Mouse (Mus musculus): ENCODE results near the gene Apbb2.
A peak's percentile ranks its signal among the peaks of the same experiment; 100 is the strongest.

Gene Apbb2

DNA sequence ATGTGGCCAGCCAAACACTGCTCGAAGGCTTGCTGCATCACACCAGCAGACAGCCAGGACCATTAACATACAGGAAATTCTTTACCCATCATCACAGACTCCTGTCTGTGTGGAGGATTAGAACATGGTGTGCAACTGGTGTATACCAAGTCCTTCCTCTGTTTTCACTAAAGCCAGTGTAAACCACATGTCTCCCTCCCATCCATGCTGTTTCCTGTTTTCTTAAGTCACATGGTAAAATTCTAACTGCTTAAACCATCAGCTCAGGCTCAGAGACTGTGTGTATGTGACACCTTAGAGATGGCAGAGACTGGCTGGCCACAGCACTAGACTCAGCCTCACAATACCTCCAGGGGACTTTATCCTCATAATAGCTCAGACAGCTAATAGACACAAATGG is 236.5 kb downstream of the Apbb2 start:
- DNase-seq (ENCODE audit: low spot score), result no peak

DNA sequence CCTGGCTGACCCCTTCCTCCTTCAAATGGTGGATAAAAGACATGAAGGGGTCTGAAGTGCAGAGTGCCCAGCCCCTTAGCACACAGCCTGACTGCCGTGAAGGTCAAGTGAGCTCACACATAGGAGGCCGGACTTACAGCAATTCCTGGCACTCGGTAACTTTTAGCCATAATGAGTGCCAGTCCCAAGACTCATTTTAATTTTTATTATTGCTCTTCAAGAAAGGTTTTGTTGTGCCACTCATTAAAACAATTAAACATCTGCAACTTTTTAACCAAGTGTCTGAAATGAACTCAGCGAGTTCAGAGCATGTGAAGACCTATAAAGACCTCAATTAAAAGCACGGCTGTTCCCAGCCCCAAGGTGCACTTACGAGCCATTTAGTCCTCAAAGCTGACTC is 239.6 kb downstream of the Apbb2 start:
- no peak for DNase-seq (ENCODE audit: low spot score)

DNA sequence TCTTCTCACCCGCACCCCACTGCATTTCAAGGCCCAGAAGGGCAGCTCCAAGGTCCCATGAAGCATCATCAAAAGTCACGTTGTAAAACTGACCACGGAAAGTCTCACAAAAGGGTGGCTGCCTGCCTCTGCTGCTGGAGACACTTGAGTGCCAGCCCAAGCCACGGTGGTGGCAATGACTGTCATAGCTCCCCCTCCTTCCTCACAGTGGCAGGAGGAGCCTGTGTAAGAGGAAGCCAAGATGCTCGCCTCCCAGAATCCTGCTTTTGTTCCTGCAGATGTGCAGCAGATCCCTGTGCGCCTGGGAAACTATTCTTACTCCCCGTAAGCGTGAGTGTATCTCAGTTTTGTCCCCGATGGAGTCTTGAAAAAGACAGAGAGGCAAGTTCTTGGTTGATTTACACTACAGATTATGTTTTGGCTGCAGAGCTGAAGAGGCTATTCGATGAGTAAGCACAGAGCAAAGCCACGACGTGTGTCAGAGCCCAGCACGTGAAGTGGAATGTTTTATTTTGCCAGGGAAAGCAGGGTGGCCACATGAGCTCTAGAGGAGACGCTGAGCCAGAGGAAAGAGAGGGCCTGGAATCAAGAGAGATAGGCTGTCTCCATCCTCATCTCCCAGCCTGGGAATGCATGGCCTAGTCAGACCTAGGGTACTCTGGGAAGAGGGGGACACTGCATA is 241.9 kb downstream of the Apbb2 start:
- DNase-seq (ENCODE audit: low spot score), result no peak

DNA sequence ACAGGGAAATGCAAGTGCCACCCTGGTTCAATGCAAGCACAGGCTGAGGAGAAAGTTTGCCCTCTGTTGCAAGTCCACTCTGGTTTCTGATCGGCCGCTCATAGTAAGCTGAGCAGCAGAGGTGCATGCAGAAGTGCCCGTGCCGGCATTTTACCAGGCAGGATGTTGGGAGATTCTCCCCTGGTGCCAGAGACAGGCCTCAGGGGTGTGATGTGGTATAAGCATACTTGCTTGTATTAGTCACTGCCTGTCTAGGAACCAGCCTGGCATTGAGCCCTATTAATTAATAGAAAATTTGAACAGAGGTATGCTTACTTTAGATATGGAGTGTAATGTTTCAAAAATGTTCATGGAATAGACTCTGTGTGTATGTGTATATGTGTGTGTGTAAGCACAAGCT is 244.2 kb downstream of the Apbb2 start:
- no peak for DNase-seq (ENCODE audit: low spot score)

DNA sequence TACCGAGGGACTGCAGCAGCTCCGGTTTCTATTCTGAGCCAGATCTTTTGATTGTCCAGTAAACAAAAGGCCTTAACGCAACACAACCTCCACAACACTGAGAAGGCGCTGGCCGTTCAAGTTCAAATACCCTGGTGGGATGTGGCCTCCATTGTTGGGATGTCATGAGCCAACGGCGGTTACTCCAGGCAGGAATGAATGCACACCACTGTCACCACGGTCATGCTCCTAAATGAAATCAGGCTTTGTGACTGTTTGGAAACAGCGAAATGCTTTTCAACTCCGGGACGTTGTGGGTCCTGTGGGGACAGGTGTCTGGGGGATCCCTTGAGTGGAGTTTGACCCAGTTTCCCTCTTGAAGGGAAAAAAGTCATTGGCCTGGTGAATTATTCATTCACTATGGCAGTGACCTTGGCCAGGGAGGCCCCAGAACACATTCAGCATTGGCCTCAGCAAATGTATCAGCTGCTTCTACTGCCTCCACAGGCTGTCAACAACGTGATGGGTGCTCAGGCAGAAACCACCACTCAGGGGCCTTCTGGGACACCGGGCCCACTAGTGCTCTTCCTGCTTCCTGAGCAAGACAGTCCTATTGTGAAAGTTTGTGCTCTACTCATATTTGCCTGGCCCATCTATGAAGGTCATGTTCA is 244.9 kb downstream of the Apbb2 start:
- no peak for DNase-seq (ENCODE audit: low spot score)

DNA sequence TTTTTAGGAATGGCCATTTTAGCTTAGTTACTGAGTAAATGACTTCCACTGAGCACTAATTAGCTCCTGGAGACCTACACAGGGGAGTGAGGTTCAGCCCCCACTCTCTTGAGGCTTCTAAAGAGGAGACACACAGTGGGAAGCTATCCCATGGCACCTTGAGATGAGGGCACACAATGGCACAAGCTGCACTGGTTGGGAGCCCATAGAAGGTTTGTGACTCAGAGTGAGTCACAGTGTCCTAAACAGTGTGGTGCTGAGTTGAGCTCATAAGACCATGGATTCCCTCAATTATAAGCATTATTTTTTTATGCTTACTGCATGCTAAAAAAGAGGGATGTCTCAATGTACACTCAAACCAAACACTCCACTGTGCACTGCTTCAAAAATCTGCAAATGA is 247.5 kb downstream of the Apbb2 start:
- no peak for DNase-seq (ENCODE audit: low spot score)

DNA sequence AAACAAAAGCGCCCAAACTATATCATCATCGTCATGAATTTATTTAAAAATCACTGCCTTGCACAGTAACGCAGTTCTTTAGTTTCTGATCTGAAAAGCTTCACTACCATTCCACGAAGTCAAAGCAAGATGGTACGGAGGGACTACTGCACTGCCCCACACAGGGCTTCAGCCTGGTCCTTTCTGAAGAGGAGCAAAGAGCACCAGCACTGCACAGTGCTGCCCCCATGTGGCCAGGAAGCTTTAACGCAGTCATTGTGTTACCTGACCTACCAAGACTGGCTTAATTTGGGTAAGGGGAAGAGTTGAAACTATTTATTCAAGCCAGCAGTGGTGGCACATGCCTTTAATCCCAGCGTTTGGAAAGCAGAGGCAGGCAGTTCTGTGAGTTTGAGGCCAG is 249.6 kb downstream of the Apbb2 start:
- DNase-seq (ENCODE audit: low spot score), result peak; percentile 15

DNA sequence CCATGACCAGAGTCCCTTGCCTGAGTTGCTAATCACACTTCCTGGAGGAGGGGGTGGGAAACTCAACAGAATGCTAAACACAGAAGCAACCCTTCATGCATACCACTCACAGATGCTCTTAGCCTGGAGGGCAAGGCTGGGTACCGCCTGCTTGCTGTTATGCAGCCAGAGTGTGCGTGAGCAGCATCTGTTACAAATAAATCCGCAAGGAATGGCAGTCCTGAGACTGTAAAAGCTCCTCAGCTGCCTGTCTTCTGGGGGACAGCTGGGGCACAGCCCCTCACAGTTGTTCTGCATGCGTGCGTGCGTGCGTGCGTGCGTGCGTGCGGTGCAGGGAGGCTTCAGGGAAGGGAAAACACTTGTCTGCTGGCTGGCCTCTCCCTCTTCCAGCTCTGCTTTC is 250.9 kb downstream of the Apbb2 start:
- DNase-seq (ENCODE audit: low spot score), result no peak

DNA sequence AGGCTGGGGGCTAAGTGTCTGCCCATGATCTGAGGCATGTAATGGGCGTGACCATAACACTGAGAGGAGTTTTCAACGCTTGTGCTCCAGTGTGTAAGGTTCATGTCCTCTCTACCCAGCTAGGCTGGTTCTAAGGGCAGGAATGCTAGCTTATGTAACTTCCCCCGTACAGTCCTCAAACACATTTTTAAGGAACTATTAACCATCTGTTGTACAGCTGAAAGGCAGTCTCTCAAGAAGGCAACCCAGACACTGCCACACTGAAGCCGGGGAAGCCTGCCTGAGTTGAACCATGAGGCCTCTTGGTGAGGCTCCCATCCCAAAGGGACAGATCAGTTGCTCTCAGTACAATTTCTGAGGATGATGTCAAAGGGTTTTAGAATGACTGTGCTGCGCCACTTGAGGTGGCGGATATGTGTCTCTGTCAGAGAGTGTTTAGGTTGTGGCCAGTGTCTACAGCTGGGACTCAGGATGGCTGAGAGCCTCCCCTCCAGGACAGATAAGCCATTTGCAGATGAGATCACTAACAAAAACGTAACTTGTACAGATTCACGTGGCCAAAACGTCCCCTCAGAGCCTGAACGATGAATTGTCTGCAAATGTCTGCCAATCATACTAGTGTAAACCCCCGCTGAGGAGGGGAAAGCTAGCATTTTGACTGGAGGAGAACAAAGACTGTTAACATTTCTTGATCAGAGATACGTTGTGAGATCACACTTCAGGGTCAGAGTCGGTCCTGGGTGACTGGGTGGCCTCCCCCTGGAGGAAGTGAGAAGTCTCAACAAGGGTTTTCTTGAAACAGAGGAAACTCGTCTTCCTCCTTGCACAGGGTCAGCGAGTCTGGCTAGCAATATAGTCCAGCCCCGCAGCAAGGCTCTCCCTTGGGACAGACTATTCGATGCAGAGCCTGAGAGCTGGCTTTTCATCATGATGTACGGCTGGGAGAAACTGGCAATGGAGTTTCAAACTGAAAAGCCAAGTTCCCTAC is 255.0 kb downstream of the Apbb2 start:
- DNase-seq (ENCODE audit: low spot score), result no peak

DNA sequence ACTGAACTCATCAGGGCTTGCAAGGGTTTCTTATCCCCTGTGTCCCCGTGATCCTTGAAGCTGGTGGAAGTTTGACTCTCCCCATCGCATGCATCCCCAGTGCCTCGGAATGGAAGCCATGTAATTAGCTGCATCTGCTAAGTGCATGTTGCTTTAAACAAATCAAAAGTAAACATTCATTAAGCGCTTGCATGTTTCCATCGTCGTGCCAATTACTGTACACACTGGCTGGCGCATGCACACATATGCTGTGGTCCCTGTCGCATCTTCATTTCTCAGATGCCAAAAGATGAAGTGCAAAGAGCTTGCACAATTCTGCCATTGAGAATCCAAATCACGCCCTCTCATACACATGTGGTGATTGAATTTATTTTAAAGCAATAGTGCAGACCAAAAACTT is 257.8 kb downstream of the Apbb2 start:
- DNase-seq (ENCODE audit: low spot score), result no peak

DNA sequence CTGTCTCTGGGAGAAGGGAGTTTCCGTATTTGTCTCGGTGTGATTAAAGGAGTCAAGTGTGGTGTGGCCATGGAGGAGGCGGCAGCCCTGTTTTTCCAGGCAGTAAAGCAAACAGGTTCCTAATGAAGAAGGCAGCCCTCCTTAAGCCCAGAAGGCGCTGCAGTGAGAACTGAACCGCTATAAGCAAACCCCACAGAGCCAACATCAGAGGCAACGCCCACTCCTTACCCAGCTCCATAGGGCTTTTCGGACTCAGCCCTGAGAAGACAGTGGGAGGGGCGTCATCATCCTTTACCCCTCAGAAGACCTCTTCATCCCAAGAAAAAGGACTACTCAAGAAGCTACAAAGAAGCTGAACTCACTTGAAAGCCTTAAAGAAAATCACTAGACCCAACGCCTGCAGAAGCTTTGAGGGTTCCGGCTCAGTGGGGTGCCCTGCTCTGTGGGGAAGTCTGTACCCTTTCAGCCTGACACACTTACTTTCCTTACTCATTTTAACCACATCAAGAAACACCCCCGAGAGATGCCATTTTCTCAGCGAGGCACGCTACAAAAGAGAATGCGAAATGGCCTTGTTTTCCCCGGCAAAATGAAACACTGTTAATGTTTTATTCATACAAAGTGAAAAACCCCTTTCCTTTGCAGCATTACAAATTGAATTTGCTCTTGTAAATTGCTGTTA is 258.7 kb downstream of the Apbb2 start:
- no peak for DNase-seq (ENCODE audit: low spot score)

DNA sequence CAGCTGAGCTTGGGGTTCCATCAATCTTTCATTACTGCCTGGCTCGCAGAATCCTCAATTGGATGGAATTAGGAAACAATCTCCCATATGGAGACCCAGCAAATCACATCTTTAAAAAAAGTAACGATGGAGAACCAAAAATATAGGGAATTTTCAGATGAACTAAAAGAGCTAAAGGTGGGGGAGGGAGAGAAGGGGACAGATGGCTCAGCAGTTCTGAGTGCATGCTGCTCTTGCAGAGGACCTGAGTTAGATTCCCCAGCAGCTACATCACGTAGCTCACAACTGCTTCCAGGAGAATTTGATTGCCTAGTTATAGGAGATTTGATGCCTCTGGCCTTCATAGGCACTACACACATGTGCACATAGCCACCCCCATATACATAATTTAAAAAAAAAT is 263.4 kb downstream of the Apbb2 start:
- DNase-seq (ENCODE audit: low spot score), result no peak

DNA sequence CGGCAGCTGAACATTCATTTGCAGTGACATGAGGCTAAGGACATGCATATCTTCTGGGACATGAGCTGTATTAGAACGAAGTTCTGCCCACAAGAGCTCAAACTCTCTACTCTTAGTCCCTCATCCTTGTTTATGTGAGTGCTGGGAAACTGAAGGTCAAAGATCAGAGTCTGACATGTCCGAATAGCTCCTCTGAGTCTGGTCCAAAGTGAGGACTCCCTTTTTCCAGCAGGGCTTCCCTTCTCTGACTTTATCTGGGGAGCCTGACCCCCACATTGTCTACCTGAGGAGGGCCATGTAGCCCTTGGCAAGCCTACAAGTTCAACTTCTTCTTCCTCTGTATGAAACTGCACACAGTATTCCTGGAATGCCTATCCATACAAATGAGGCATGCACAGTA is 264.7 kb downstream of the Apbb2 start:
- DNase-seq (ENCODE audit: low spot score), result no peak

DNA sequence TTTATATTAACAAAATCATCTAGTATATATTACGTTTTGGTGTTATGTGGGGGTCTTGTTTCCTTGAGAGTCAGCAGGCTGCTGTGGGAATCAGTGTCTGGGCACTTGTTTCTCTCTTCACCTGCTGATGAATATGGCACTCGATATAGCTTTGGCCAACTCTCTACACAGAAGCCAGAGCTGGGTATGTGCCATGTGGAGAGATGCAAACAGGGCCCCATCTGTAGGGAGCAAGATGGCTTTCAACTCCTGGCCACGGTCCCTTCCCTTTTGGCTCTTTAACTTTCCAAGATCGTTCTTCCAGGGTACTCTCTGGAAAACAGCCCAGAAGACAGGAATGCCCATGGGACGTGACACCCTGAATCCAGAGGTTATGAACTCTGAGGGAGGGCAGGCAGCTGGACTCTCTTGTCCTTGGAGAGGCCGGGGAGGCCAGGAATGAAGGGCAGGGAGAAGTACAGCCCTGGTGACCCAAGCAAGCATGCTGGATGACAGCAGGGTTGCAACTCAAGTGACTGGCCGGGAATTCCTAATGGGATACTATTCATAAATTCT is 266.7 kb downstream of the Apbb2 start:
- DNase-seq (ENCODE audit: low spot score), result no peak

DNA sequence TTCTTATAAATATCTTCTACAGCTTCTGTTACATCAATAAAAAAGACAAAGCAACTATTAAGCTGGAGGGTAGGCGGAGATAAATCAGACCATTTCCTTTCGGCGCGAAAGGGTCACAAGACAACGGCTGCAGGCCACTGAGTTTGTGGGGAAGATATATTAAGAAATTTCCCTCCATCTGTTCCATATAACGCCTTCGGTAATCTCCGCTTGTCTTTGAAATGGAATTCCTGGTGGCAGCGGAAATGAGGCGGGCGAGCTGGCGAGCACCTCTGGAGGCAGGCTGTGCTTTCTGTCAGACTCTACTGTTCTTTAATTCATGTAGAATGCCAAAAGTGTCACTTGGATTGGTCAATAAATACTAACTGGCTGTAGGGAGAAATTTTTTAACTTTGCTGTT is 267.5 kb downstream of the Apbb2 start:
- DNase-seq (ENCODE audit: low spot score), result no peak

DNA sequence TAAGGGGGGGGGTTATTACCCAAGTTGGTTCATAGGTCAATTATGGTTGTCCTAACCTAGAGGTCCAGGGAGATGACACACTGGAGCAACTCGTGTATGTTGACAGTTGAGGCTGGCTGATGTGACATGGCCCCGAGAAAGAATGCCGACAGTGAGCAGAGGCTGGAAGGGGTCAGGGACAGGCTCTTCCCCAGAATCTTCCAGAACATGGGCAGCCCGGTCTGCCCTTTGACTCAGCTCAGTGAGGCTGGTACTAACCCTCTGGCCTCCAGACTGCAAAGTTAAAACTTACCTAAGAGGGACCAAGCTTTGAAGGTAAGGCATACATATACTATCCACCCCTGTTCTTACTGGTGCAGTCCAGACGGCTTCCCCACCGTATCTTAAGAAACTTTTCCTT is 268.0 kb downstream of the Apbb2 start:
- no peak for DNase-seq (ENCODE audit: low spot score)

DNA sequence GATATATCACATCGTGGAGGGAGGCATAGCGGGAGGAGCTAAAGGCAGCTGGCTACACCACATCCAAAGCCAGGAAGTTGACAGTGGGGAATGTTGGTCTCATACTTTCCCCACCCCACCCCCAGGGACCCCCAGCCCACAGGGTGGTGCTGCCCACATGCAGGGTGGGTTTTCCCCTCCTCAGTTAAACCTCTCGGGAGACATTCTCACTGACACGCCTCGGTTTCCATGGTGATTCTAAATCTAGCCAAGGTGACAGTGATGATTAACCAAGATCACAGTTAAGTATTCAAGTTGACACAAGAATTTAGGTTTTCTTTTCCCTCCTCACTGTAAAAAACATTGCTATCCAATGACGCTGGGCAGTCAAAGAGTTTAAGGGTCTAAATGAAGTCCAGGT is 270.2 kb downstream of the Apbb2 start:
- DNase-seq (ENCODE audit: low spot score), result no peak

DNA sequence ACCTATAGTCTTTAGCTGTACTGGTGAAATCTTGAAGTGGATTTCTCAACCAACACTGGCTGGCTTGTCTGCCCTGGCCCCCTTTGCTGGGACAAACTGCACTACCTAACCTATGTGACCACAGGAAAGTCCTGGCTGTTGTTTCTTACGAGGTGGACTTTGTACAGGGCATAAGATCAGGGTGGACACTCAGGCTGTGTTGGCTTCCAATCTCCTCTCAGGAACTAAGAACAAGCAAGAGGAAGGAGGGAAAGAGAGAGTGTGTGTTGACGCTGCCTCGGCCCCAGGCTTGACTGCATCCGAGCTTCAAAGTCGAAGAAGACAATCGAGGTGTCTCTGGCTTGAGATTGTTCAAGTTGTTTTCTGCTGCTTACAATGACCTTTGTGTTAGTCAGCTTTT is 271.8 kb downstream of the Apbb2 start:
- no peak for DNase-seq (ENCODE audit: low spot score)

DNA sequence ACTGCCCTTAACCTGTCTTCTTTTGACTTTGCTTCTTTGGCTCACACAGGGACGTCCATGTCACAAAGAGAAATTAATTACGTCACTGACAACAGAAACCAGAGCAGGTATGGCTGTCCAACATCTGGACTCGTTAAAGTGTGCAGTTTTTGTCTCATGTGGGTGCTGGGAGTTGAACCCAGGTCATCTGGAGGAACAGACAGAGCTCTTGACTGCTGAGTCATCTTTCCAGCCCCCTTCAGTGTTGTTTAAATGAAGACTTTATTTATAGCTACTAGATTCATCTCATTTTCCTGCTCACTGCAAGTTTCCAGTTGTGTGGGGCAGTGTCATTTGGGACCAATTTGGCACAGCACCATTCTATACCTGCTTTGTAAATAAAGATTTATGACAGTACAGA is 273.4 kb downstream of the Apbb2 start:
- no peak for DNase-seq (ENCODE audit: low spot score)

DNA sequence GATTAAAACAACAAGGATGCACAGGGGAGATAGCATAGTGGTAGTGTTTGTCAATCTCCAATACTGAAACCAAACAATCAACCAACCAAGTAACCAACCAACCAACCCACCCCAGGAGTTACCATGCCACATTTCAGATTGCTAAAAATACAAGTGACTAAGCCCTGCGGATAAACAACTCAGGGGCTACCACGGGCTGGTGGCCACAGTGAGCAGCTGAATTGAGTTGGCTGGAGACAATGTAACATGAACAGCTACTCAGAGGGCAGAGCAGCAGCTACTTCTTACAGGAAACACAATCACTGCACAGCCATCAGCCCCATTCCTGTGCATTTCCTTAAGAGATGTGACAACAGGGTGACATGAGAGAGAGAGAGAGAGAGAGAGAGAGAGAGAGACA is 274.4 kb downstream of the Apbb2 start:
- DNase-seq (ENCODE audit: low spot score), result no peak

DNA sequence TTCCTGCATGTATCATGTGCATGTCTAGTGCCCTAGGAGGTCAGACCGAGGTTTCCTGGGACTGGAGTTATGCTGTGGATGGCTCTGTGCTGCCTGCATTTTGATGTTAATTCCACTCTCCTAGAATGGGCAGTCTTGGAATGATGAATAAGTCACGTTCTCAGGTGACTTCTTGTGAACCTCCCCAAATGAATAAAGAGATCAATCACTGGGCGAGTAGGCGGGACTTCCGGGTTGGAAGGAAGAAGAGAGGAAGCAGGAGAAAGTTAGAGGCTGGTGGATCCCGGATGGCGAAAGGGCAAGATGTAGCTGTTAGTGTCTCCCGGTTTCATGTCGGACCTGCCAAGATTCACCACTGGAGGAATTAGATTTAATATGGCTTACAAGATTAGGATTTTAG is 276.3 kb downstream of the Apbb2 start:
- no peak for DNase-seq (ENCODE audit: low spot score)

DNA sequence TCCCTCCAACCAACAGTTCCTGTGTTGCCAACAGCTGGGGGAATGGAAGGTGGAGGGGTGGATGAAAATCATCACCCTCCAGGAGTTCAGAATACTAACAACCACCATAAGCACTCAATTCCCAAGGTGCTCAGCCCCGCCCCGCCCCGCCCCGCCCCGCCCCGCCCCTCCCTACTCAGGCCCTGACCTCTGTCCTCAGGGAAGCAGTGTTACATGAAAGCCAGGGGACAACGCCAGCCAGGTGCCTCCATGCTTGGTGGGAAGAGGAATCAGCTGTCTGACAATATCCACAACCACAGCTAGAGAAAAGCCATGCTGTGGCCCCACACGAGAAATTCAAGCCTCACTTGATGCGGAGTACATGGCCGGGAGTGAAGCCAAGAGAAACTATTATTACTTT is 276.7 kb downstream of the Apbb2 start:
- DNase-seq (ENCODE audit: low spot score), result no peak

Data from c-Kit-positive CD71-positive TER-119-positive erythroid progenitor cells, embryonic 14.5 days (primary cell).